Mouse (Mus musculus) midbrain, embryonic 13.5 days (tissue): Measurements from ENCODE around the gene Icam5. TPM values are rescaled to one million over a fixed set of nuclear protein-coding genes. Genes with fewer than 3 reads are reported as not detected.
A peak's percentile ranks its signal among the peaks of the same experiment; 100 is the strongest.
"Not testable (repeated sequence)": the region's sequence is repeated elsewhere in the genome, so short reads cannot be mapped to it uniquely, and the experiment has no call there.

ENCODE experiments used
- ATAC-seq: fragments of 200-750 bp; cut with Nextera tagmentation; 2 replicates; pipeline ENCODE4 v1.8.0; 2017; ENCODE audit warnings: mild to moderate bottlenecking, moderate TSS enrichment, moderate library complexity
- H3K27ac ChIP-seq: fragments of 300-500 bp; sonication (generic); 2 replicates; pipeline ENCODE4 v1.5.1; 2015; ENCODE audit warnings: inconsistent platforms, mild to moderate bottlenecking, moderate library complexity
- H3K27me3 ChIP-seq: fragments of 300-500 bp; sonication (generic); 2 replicates; pipeline ENCODE4 v1.6.1; 2015; ENCODE audit warnings: mild to moderate bottlenecking, inconsistent platforms
- H3K36me3 ChIP-seq: fragments of 300-500 bp; sonication (generic); 2 replicates; pipeline ENCODE4 v1.6.1; 2015; ENCODE audit warnings: mild to moderate bottlenecking, inconsistent platforms
- H3K4me1 ChIP-seq: fragments of 300-500 bp; sonication (generic); replicated peaks from 2 replicates; pipeline ENCODE4 v1.6.1; 2015; ENCODE audit warnings: inconsistent platforms
- H3K4me2 ChIP-seq: fragments of 300-500 bp; sonication (generic); replicated peaks from 2 replicates; pipeline ENCODE4 v1.6.1; 2015; ENCODE audit warnings: moderate library complexity, mild to moderate bottlenecking, inconsistent platforms
- H3K4me3 ChIP-seq: fragments of 300-500 bp; sonication (generic); replicated peaks from 2 replicates; pipeline ENCODE4 v1.5.1; 2015; ENCODE audit warnings: mild to moderate bottlenecking, inconsistent platforms
- H3K9ac ChIP-seq: fragments of 300-500 bp; sonication (generic); replicated peaks from 2 replicates; pipeline ENCODE4 v1.6.1; 2015; ENCODE audit warnings: mild to moderate bottlenecking, inconsistent platforms
- H3K9me3 ChIP-seq: fragments of 300-500 bp; sonication (generic); 2 replicates; pipeline ENCODE4 v1.6.1; 2016; ENCODE audit warnings: mild to moderate bottlenecking, inconsistent platforms
- WGBS: fragments of 180-500 bp; shearing (Covaris S2); methylation state at CpG from one replicate; pipeline ENCODE4 v1.1.7; 2015; 5-methylcytosine and 5-hydroxymethylcytosine counted together
- polyA plus RNA-seq: library from polyadenylated mRNA; unstranded; fragments of >200 nt; fragmentation: Nextera tagmentation; extraction: Ambion mirVana; gene quantifications from 2 replicates; pipeline ENCODE4 v1.2.1, GENCODE M21; 2015

The Icam5 gene
- polyA plus RNA-seq, 1 experiment from 2014 or later, result 0.34 TPM

GRCm38 (mm10) chr9:21001651-21002200, 30.1 kb upstream of the Icam5 start:
- Histone ChIP-seq H3K36me3 (peaks cover 22% of the 10 kb centered on the region), H3K4me2 (peak overlapping the region; percentile 87; the same call in 1 of the 2 replicates), H3K4me1 (peaks cover 15% of the 10 kb centered on the region), H3K27ac (no peak overlapping the region), H3K9me3 (no peaks in the 10 kb centered on the region), H3K4me3 (no peak overlapping the region), H3K27me3 (no peaks in the 10 kb centered on the region), H3K9ac (no peak overlapping the region)
- peak; percentile 3 for ATAC-seq
- WGBS, result 81% methylated on average over 6 of the region's 6 CpGs

- Histone ChIP-seq H3K36me3 (peaks cover 28% of the 10 kb centered on the region), H3K9ac (peak overlapping the region; percentile 89), H3K4me2 (peak overlapping the region; percentile 87), H3K9me3 (no peaks in the 10 kb centered on the region), H3K4me1 (peaks cover 15% of the 10 kb centered on the region), H3K27me3 (no peaks in the 10 kb centered on the region), H3K27ac (peak overlapping the region; percentile 78), H3K4me3 (peak overlapping the region; percentile 87)
- WGBS, result 17% methylated on average over 7 of the region's 7 CpGs
- peak; percentile 67 for ATAC-seq
Measured at GRCm38 (mm10) chr9:21002270-21002626, 29.6 kb upstream of the Icam5 start.

- H3K9ac ChIP-seq, result peak within 1 kb of the TSS; percentile 89
- H3K4me2 ChIP-seq, result peak within 1 kb of the TSS; percentile 87
- H3K27me3 ChIP-seq, result no peaks in the 10 kb centered on the region
- WGBS, result under 1% methylated on average over 72 of the region's 72 CpGs
- H3K36me3 ChIP-seq, result peaks cover 34% of the 10 kb centered on the region
- H3K9me3 ChIP-seq, result no peaks in the 10 kb centered on the region
- ATAC-seq, result peak; percentile 91
- peaks cover 15% of the 10 kb centered on the region for H3K4me1 ChIP-seq
- peak within 1 kb of the TSS; percentile 87 for H3K4me3 ChIP-seq
- peak within 1 kb of the TSS; percentile 78 for H3K27ac ChIP-seq
Measured at GRCm38 (mm10) chr9:21002627-21003551, 29.0 kb upstream of the Icam5 start, which contains the start of gene Mrpl4. Mrpl4 (plus strand) TSS chr9:21002738.

- Histone ChIP-seq H3K36me3 (peaks cover 51% of the 10 kb centered on the region), H3K27ac (no peak overlapping the region), H3K9ac (no peak overlapping the region), H3K4me3 (no peak overlapping the region), H3K9me3 (no peaks in the 10 kb centered on the region), H3K27me3 (peaks cover 6% of the 10 kb centered on the region; the same call in 1 of the 2 replicates), H3K4me2 (no peak overlapping the region), H3K4me1 (peaks cover 12% of the 10 kb centered on the region)
- 93% methylated on average over 10 of the region's 10 CpGs for WGBS
- ATAC-seq, result no peak
Measured at GRCm38 (mm10) chr9:21007313-21007952, 24.4 kb upstream of the Icam5 start.

- H3K27ac ChIP-seq, result no peak overlapping the region
- peaks cover 6% of the 10 kb centered on the region; the same call in 1 of the 2 replicates for H3K27me3 ChIP-seq
- 81% methylated on average over 7 of the region's 7 CpGs for WGBS
- H3K4me2 ChIP-seq, result no peak overlapping the region
- H3K4me3 ChIP-seq, result no peak overlapping the region
- ATAC-seq, result no peak
- H3K4me1 ChIP-seq, result peaks cover 12% of the 10 kb centered on the region
- no peak overlapping the region for H3K9ac ChIP-seq
- no peaks in the 10 kb centered on the region for H3K9me3 ChIP-seq
- H3K36me3 ChIP-seq, result peaks cover 51% of the 10 kb centered on the region
Measured at GRCm38 (mm10) chr9:21008007-21008406, 23.9 kb upstream of the Icam5 start.

GRCm38 (mm10) chr9:21010362-21010761, 21.5 kb upstream of the Icam5 start:
- Histone ChIP-seq H3K4me2 (no peak overlapping the region), H3K4me3 (no peak overlapping the region), H3K36me3 (peaks cover 42% of the 10 kb centered on the region), H3K9me3 (no peaks in the 10 kb centered on the region), H3K27me3 (peaks cover 26% of the 10 kb centered on the region), H3K9ac (no peak overlapping the region), H3K27ac (no peak overlapping the region), H3K4me1 (peaks cover 4% of the 10 kb centered on the region)
- WGBS, result 78% methylated on average over 2 of the region's 2 CpGs
- ATAC-seq, result no peak

- WGBS, result 75% methylated on average over 9 of the region's 9 CpGs
- Histone ChIP-seq H3K36me3 (peaks cover 35% of the 10 kb centered on the region), H3K27me3 (peaks cover 33% of the 10 kb centered on the region), H3K4me1 (peaks cover 10% of the 10 kb centered on the region)
- not testable (repeated sequence) for H3K27ac ChIP-seq, H3K4me2 ChIP-seq, H3K9ac ChIP-seq, ATAC-seq, H3K4me3 ChIP-seq, H3K9me3 ChIP-seq
Measured at GRCm38 (mm10) chr9:21010939-21011541, 20.8 kb upstream of the Icam5 start.

- Histone ChIP-seq H3K36me3 (peaks cover 27% of the 10 kb centered on the region), H3K27ac (no peak overlapping the region), H3K4me1 (peaks cover 10% of the 10 kb centered on the region), H3K27me3 (peaks cover 42% of the 10 kb centered on the region), H3K4me2 (no peak overlapping the region), H3K9ac (no peak overlapping the region), H3K9me3 (no peaks in the 10 kb centered on the region), H3K4me3 (no peak overlapping the region)
- no peak for ATAC-seq
- WGBS, result 74% methylated on average over 5 of the region's 5 CpGs
Measured at GRCm38 (mm10) chr9:21011846-21012312, 20.0 kb upstream of the Icam5 start.

- H3K4me3 ChIP-seq, result no peak overlapping the region
- H3K9me3 ChIP-seq, result no peaks in the 10 kb centered on the region
- no peak for ATAC-seq
- H3K9ac ChIP-seq, result no peak overlapping the region
- H3K27ac ChIP-seq, result no peak overlapping the region
- H3K27me3 ChIP-seq, result peaks cover 46% of the 10 kb centered on the region
- 59% methylated on average over 1 of the region's 1 CpGs for WGBS
- no peak overlapping the region for H3K4me2 ChIP-seq
- H3K36me3 ChIP-seq, result peaks cover 23% of the 10 kb centered on the region
- H3K4me1 ChIP-seq, result peaks cover 10% of the 10 kb centered on the region
Measured at GRCm38 (mm10) chr9:21012368-21012767, 19.5 kb upstream of the Icam5 start.

- Histone ChIP-seq H3K9ac (0 out of 2 replicates have a peak overlapping the region, but pooled peaks have one; percentile 20), H3K4me3 (peak overlapping the region; percentile 4)
- no peak for ATAC-seq
Measured at GRCm38 (mm10) chr9:21014691-21015570, 16.9 kb upstream of the Icam5 start.

More at GRCm38 (mm10) chr9:21014691-21015570, 16.9 kb upstream of the Icam5 start:
- no peaks in the 10 kb centered on the region for H3K9me3 ChIP-seq
- H3K27me3 ChIP-seq, result peaks cover 66% of the 10 kb centered on the region
- 3% methylated on average over 28 of the region's 29 CpGs for WGBS
- no peaks in the 10 kb centered on the region for H3K36me3 ChIP-seq
- peaks cover 10% of the 10 kb centered on the region for H3K4me1 ChIP-seq
- peak overlapping the region; percentile 37 for H3K4me2 ChIP-seq
- H3K27ac ChIP-seq, result no peak overlapping the region
